Mouse (Mus musculus) lung, postnatal 0 days (tissue): Measurements from ENCODE around the gene Ccl6.

Experiments
- CTCF ChIP-seq: IDR thresholded peaks from 2 replicates; pipeline ENCODE4 v1.5.1; 2016; ENCODE audit warnings: antibody characterized with exemption, mild to moderate bottlenecking
- EP300 ChIP-seq: IDR thresholded peaks from 2 replicates; pipeline ENCODE4 v1.6.1; 2016; ENCODE audit warnings: antibody characterized with exemption, mild to moderate bottlenecking, control low read depth

DNA sequence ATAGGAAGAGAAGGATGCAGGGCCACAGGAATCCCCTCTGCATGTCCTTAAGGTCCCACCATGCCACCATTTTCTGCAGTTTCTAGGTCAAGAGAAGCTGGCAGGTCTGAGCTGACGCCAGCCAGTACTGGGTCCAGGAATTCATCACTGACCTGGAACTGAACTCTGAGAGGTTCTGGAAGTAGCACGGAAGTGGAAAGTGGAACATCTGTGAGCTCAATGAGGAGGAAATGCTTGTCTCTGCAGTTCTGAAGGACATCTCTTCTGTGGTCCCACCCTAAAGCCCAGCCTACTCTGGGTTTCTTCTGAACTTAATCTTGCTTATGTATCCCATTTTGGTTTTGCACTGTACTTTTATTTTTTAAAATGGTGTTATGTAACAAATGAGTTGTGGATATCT lies 38.2 kb upstream of the Ccl6 start:
- no peak for TF ChIP-seq EP300
- TF ChIP-seq CTCF = no peak
